Comparison of ENCODE assay signal across 35 mouse cellular contexts in the genomic region with DNA sequence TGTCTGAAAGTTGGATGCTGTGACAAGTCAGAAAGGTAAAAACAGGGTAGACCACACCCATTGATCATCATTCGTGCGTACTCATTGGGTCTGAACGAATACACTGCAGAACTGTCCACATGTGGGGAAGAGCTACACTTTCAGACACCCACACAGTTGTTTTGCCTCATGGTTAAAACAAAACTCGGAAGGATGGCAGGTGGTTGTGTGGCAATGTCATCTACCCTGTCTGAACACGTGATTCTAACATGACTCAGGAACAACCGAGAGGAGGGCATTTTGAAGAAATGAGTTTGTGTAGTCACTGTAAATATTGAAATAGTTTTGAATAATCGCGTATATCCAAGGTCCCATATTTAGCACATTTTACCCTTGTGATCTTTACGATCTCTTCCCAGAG. TPM values are rescaled to one million over a fixed set of nuclear protein-coding genes. Genes with fewer than 3 reads are reported as not detected.
"Had no signal": no experiment of that assay in that cellular context is flagged by ENCODE, and none has a peak within 500 bp of the region (broad histone marks: within the 10 kb centered on the region; RNA-seq: fewer than 3 reads in every experiment).

No protein-coding gene starts in this region.

- H3K4me1 ChIP-seq: embryonic facial prominence, embryonic 10.5 days; embryonic facial prominence, embryonic 12.5 days; embryonic facial prominence, embryonic 13.5 days; embryonic facial prominence, embryonic 15.5 days; forebrain, embryonic 10.5 days; forebrain, embryonic 12.5 days; forebrain, embryonic 13.5 days; forebrain, embryonic 15.5 days had no signal

- H3K4me2 ChIP-seq: embryonic facial prominence, embryonic 12.5 days; embryonic facial prominence, embryonic 13.5 days; embryonic facial prominence, embryonic 15.5 days; forebrain, embryonic 12.5 days; forebrain, embryonic 13.5 days; forebrain, embryonic 15.5 days had no signal

- ATAC-seq: forebrain, embryonic 13.5 days; forebrain, embryonic 14.5 days; forebrain, embryonic 15.5 days; forebrain, embryonic 16.5 days; forebrain, postnatal 0 days had no signal

- H3K27ac ChIP-seq: embryonic facial prominence, embryonic 10.5 days; embryonic facial prominence, embryonic 12.5 days; embryonic facial prominence, embryonic 13.5 days; embryonic facial prominence, embryonic 15.5 days; forebrain, embryonic 10.5 days; forebrain, embryonic 12.5 days; forebrain, embryonic 13.5 days; forebrain, embryonic 15.5 days; gastrocnemius, adult 2 months; heart, adult 2 months had no signal

- H3K27me3 ChIP-seq: embryonic facial prominence, embryonic 12.5 days; embryonic facial prominence, embryonic 13.5 days; embryonic facial prominence, embryonic 15.5 days; forebrain, embryonic 12.5 days; forebrain, embryonic 13.5 days; forebrain, embryonic 15.5 days had no signal

- H3K36me3 ChIP-seq: embryonic facial prominence, embryonic 10.5 days; embryonic facial prominence, embryonic 12.5 days; embryonic facial prominence, embryonic 13.5 days; embryonic facial prominence, embryonic 15.5 days; forebrain, embryonic 10.5 days; forebrain, embryonic 12.5 days; forebrain, embryonic 15.5 days had no signal

- H3K9me3 ChIP-seq: embryonic facial prominence, embryonic 10.5 days; embryonic facial prominence, embryonic 12.5 days; embryonic facial prominence, embryonic 13.5 days; embryonic facial prominence, embryonic 15.5 days; forebrain, embryonic 10.5 days; forebrain, embryonic 12.5 days; forebrain, embryonic 13.5 days; forebrain, embryonic 15.5 days had no signal

- DNase-seq: cerebellum, adult 2 months; cerebellum, adult 8-10 months; cerebellum, adult 9-10 months; cerebellum, adult 9-11 months; cerebellum, postnatal 10 days; cerebellum, postnatal 14 days; cerebellum, postnatal 25 days; cerebellum, postnatal 36 days; embryo, embryonic 11 days; forebrain, postnatal 0 days; gastrocnemius, adult 2 months; gastrocnemius, postnatal 10 days; gastrocnemius, postnatal 14 days; gastrocnemius, postnatal 25 days; gastrocnemius, postnatal 36 days; heart, adult 11 months; heart, adult 18-20 months; heart, adult 2 months had no signal

- H3K4me3 ChIP-seq: embryonic facial prominence, embryonic 10.5 days; embryonic facial prominence, embryonic 12.5 days; embryonic facial prominence, embryonic 13.5 days; embryonic facial prominence, embryonic 15.5 days; erythroblast, embryonic 14.5 days; forebrain, embryonic 10.5 days; forebrain, embryonic 12.5 days; forebrain, embryonic 13.5 days; forebrain, embryonic 15.5 days; gastrocnemius, adult 2 months; heart, adult 2 months had no signal

- H3K9ac ChIP-seq: embryonic facial prominence, embryonic 12.5 days; embryonic facial prominence, embryonic 13.5 days; embryonic facial prominence, embryonic 15.5 days; forebrain, embryonic 12.5 days; forebrain, embryonic 13.5 days; forebrain, embryonic 15.5 days; forebrain, postnatal 0 days had no signal

RNA-seq across cellular contexts. Expression of gene Gc, which starts 8.4 kb away (rescaled TPM):
- total RNA-seq: common myeloid progenitor, adult 5-6 weeks; forebrain, postnatal 0 days; gastrocnemius, adult 2 months; gastrocnemius, postnatal 14 days; gastrocnemius, postnatal 25 days; granulocyte monocyte progenitor cell, adult 5-6 weeks; heart, adult 18-20 months; heart, adult 2 months had no signal
- polyA plus RNA-seq: cerebellum, adult 2 months; cortical plate, adult 2 months; embryonic facial prominence, embryonic 10.5 days; embryonic facial prominence, embryonic 11.5 days; embryonic facial prominence, embryonic 12.5 days; embryonic facial prominence, embryonic 13.5 days; embryonic facial prominence, embryonic 14.5 days; embryonic facial prominence, embryonic 15.5 days; erythroblast, embryonic 14.5 days; forebrain, embryonic 10.5 days; forebrain, embryonic 11.5 days; forebrain, embryonic 12.5 days; forebrain, embryonic 13.5 days; forebrain, embryonic 14.5 days; forebrain, embryonic 15.5 days; forebrain, embryonic 16.5 days; forebrain, postnatal 0 days had no signal
